Mouse (Mus musculus) bone marrow macrophage, adult 2 months (primary cell): ENCODE results near the gene Eif3m.

Experiments
- CTCF ChIP-seq: IDR thresholded peaks from 2 replicates; pipeline ENCODE4 v1.5.1; 2012; ENCODE audit warnings: low read depth, mild to moderate bottlenecking, low read length, moderate library complexity
- POLR2A ChIP-seq: IDR thresholded peaks from 2 replicates; pipeline ENCODE4 v1.6.1; 2012; ENCODE audit warnings: mild to moderate bottlenecking, low read depth, low read length, borderline replicate concordance

DNA sequence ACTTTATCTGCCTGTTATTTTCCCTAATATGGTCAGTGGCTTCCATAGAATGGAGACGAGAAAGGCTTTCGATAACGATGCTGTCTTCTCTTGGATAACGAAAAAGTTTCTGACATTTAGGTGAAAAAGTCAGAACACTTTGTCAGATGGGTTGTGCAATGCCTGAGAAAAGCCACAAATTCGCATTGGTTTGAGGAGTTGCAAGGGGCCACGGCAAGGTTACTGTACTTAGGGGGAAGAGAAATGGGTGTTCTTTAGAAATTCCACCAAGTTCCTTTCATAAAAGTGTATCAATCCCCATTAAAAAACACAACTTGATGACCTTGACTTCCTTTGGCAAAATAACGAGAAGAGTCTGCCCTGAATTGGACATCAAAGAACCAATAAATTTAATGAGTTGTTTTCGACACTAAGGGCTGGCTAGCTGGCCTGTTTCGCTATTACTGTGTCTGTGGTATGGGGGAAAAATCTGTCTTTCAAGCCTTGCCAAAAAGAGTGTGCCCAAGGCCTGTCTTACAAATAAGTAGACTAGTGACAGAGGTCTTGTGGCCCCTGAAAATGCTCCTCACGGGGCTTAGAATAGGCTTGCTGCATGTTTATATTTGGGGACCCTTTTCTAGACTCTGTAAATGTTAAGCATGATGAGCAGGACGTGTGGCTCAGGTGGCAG, 19.7 kb upstream of the Eif3m start:
- TF ChIP-seq POLR2A (no peak), CTCF (no peak)
